Mouse (Mus musculus): Measurements from ENCODE around the gene Rhbdl1. TPM values are rescaled to one million over a fixed set of nuclear protein-coding genes. Genes with fewer than 3 reads are reported as not detected.

Rhbdl1 gene
- polyA plus RNA-seq, 1 experiment: not detected

DNA sequence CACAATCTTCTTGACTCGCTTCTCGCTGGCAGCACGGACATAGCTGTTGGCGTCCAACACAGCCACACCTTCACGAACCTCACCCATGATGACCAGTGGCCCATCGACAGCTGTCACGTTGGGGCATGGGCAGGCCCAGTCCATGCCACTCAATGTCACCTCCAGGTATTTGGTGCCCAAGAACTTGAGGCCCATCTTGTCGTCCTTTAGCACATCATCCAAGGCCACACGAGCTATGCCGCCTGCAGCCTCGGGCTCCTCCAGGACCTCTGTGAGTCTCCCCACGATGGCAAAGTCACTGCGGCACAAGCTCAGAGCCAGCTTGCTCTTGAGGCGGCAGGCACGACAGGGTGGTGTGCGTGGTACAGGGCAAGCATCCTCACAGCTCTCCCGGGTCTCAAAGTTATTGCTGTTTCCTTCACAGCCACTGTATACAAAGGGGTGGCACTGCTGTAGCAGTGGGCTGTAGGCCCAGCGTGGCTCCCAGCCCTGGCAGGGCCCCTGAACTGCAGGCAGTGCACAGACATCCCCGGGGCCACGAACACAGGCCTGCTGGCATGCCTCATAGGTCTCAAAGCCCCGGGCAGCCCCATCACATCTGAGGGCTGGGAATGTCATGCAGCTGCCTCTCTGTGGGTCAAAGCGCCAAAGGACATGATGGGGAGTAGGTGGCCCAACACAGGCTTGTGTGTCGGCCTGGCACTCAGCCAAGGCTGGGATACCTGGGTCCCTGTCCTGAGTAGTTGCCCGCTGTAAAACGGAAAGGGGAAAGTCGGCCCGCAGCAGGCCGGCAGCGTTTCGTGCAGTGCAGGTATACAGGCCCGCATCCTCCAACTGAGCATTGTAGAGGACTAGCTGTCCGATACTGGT lies 40.9 kb upstream of the Rhbdl1 start:
- no peak for TF ChIP-seq POLR2A (IDR thresholded peaks at IDR 0.05; ENCODE audit: insufficient read depth, low read length)
- no peak for TF ChIP-seq EP300 (IDR thresholded peaks at IDR 0.05; ENCODE audit: insufficient read depth, low read depth, low read length)
- TF ChIP-seq CTCF (IDR thresholded peaks at IDR 0.05; ENCODE audit: low read depth, low read length): no peak
- Histone ChIP-seq H3K4me3 (ENCODE audit: low read depth, low read length) (no peak overlapping the region), H3K27ac (ENCODE audit: insufficient read depth, low read length) (no peak overlapping the region), H3K9ac (ENCODE audit: low read depth, poor library complexity, severe bottlenecking) (no peak overlapping the region), H3K27me3 (ENCODE audit: control insufficient read depth, insufficient read depth, low read length, poor library complexity, severe bottlenecking) (no peaks in the 10 kb centered on the region), H3K36me3 (ENCODE audit: control insufficient read depth, insufficient read depth, low read length, poor library complexity, severe bottlenecking) (no peaks in the 10 kb centered on the region), H3K4me1 (ENCODE audit: control insufficient read depth, insufficient read depth, low read length) (peaks cover 11% of the 10 kb centered on the region), H3K9me3 (replicated peaks; ENCODE audit: control insufficient read depth, insufficient read depth, low read length, poor library complexity, severe bottlenecking) (no peaks in the 10 kb centered on the region)

DNA sequence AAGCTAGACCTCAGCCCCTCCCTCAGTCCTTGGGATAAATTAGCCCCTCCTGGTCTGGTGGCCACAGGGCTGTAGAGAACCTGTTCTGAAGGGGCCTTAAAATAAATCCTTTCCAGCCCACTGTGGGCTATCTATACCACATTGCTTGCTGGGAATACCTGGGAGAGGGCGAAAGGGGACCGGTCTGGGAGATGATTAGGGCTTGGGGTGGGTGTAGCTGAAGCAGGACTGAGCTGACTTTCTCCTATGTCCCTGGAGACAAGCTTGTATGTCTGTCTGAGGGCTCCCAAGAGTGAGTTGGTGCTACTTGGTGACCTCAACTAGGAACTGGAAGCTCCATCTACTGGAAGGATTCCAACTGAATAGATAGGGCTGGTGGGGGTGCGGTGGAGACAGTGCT lies 39.9 kb upstream of the Rhbdl1 start:
- H3K4me3 ChIP-seq (ENCODE audit: low read depth, low read length): no peak overlapping the region
- peaks cover 11% of the 10 kb centered on the region for H3K4me1 ChIP-seq (ENCODE audit: control insufficient read depth, insufficient read depth, low read length)

DNA sequence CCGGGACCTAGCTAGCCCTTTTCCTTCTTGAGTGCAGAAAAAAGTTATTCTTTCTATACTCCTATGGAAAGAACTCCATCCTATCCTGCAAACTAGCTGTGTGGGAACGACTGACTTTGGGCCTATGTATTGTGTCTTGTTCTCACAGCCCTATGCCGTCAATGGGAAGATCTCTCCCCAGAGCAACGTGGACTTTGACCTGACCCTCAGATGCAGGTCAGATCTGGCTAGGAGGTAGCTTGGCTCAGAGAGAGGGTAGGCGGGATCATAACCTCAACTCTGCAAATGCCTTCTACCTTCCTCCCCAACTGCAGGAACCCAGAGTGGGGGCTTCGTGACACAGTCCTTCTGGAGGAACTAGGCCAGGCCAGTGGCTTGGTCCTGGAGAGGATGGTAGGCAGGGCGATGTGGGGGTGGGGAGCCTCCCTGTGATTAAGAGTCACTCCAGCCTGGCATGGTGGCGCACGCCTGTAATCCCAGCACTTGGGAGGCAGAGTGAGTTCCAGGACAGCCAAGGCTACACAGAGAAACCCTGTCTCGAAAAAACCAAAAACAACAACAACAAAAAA lies 39.3 kb upstream of the Rhbdl1 start:
- Histone ChIP-seq H3K4me3 (ENCODE audit: low read depth, low read length) (peak overlapping the region; percentile 89), H3K27me3 (ENCODE audit: control insufficient read depth, insufficient read depth, low read length, poor library complexity, severe bottlenecking) (no peaks in the 10 kb centered on the region), H3K9me3 (replicated peaks; ENCODE audit: control insufficient read depth, insufficient read depth, low read length, poor library complexity, severe bottlenecking) (no peaks in the 10 kb centered on the region), H3K36me3 (ENCODE audit: control insufficient read depth, insufficient read depth, low read length, poor library complexity, severe bottlenecking) (no peaks in the 10 kb centered on the region), H3K27ac (ENCODE audit: insufficient read depth, low read length) (no peak overlapping the region), H3K9ac (ENCODE audit: low read depth, poor library complexity, severe bottlenecking) (peak overlapping the region; percentile 49; the same call in 1 of the 2 replicates), H3K4me1 (ENCODE audit: control insufficient read depth, insufficient read depth, low read length) (peaks cover 7% of the 10 kb centered on the region)
- no peak for TF ChIP-seq CTCF (IDR thresholded peaks at IDR 0.05; ENCODE audit: low read depth, low read length)
- TF ChIP-seq EP300 (IDR thresholded peaks at IDR 0.05; ENCODE audit: insufficient read depth, low read depth, low read length): no peak
- no peak for TF ChIP-seq POLR2A (IDR thresholded peaks at IDR 0.05; ENCODE audit: insufficient read depth, low read length)

More for the DNA sequence above, 39.9 kb upstream of the Rhbdl1 start:
- no peak for TF ChIP-seq POLR2A (IDR thresholded peaks at IDR 0.05; ENCODE audit: insufficient read depth, low read length)
- TF ChIP-seq CTCF (IDR thresholded peaks at IDR 0.05; ENCODE audit: low read depth, low read length): no peak
- TF ChIP-seq EP300 (IDR thresholded peaks at IDR 0.05; ENCODE audit: insufficient read depth, low read depth, low read length): no peak
- H3K9ac ChIP-seq (ENCODE audit: low read depth, poor library complexity, severe bottlenecking): no peak overlapping the region
- no peaks in the 10 kb centered on the region for H3K9me3 ChIP-seq (replicated peaks; ENCODE audit: control insufficient read depth, insufficient read depth, low read length, poor library complexity, severe bottlenecking)
- no peaks in the 10 kb centered on the region for H3K36me3 ChIP-seq (ENCODE audit: control insufficient read depth, insufficient read depth, low read length, poor library complexity, severe bottlenecking)
- no peaks in the 10 kb centered on the region for H3K27me3 ChIP-seq (ENCODE audit: control insufficient read depth, insufficient read depth, low read length, poor library complexity, severe bottlenecking)
- H3K27ac ChIP-seq (ENCODE audit: insufficient read depth, low read length): no peak overlapping the region

DNA sequence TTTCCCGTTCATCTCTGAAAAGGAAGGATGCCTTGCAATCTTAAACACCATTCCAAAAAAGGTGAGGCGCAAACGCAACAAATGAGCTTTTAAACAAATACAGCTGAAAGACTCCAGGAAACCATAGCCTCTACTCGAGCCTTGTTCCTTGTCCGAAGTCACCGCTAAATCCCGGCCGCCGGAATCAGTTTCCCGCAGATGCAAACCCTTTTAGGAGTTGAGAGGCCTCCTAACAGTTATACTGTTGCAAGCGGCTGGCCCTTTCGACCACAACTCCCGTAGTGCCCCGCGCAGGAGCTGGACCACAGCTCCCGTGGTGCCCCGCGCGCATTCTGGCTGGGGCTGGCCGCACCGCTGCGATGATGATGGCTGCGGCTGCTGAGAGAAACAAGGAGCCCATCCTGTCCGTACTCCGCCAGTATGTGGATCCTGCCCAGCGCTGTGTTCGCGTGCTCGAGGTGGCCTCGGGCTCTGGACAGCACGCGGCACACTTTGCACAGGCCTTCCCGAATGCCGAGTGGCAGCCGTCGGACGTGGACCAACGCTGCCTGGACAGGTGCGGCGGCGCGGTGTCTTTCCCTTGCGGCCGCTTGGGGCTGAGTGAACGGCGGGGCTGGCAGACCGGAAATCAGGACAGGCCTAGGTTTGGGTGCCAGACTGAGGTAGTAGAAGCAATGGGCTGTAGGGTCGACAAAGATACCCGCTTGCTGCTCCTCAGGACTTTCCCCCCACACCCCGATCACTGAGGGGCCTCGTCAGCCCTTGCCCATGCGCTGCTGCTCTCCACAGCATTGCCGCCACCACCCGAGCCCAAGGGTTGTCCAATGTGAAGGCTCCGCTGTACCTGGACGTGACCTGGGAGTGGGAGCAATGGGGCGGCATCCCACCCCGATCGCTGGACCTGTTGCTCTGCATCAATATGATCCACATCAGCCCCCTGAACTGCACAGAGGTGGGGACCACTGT lies 38.4 kb upstream of the Rhbdl1 start:
- peak overlapping the region; percentile 54; the same call in 1 of the 2 replicates for H3K27ac ChIP-seq (ENCODE audit: insufficient read depth, low read length)
- H3K4me3 ChIP-seq (ENCODE audit: low read depth, low read length): peak overlapping the region; percentile 89
- H3K9me3 ChIP-seq (replicated peaks; ENCODE audit: control insufficient read depth, insufficient read depth, low read length, poor library complexity, severe bottlenecking): no peaks in the 10 kb centered on the region
- peaks cover 3% of the 10 kb centered on the region for H3K4me1 ChIP-seq (ENCODE audit: control insufficient read depth, insufficient read depth, low read length)
- peak overlapping the region; percentile 49 for H3K9ac ChIP-seq (ENCODE audit: low read depth, poor library complexity, severe bottlenecking)
- no peaks in the 10 kb centered on the region for H3K27me3 ChIP-seq (ENCODE audit: control insufficient read depth, insufficient read depth, low read length, poor library complexity, severe bottlenecking)
- H3K36me3 ChIP-seq (ENCODE audit: control insufficient read depth, insufficient read depth, low read length, poor library complexity, severe bottlenecking): no peaks in the 10 kb centered on the region
- TF ChIP-seq CTCF (IDR thresholded peaks at IDR 0.05; ENCODE audit: low read depth, low read length) (no peak), POLR2A (IDR thresholded peaks at IDR 0.05; ENCODE audit: insufficient read depth, low read length) (peak; percentile 90)

DNA sequence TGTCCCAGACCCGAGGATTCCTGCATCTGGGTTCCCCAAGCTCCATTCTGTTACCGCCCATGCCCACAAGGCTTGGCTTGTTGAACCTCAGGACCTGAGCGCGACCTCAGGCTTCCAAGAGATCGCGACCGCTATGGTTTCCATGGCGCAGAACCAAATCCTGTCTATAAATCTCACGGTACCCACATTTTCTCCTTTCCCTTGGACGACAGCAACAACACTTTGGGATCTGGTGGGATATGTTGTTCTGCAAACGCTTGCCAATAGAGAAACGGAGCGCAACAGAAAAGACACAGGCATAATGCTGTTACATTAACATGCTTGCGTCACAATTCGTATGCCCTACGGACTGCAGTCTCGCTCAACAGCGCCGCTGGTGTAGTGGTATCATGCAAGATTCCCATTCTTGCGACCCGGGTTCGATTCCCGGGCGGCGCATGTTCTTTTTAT lies 37.7 kb upstream of the Rhbdl1 start, which contains the start of gene Mettl26:
Mettl26 (plus strand) TSS at position 354 of the 450 bp plus-strand sequence.
- H3K36me3 ChIP-seq (ENCODE audit: control insufficient read depth, insufficient read depth, low read length, poor library complexity, severe bottlenecking): no peaks in the 10 kb centered on the region
- H3K9ac ChIP-seq (ENCODE audit: low read depth, poor library complexity, severe bottlenecking): peak within 1 kb of the TSS; percentile 49
- peak within 1 kb of the TSS; percentile 89 for H3K4me3 ChIP-seq (ENCODE audit: low read depth, low read length)
- TF ChIP-seq POLR2A (IDR thresholded peaks at IDR 0.05; ENCODE audit: insufficient read depth, low read length) (no peak), CTCF (IDR thresholded peaks at IDR 0.05; ENCODE audit: low read depth, low read length) (no peak), EP300 (IDR thresholded peaks at IDR 0.05; ENCODE audit: insufficient read depth, low read depth, low read length) (no peak)
- H3K27me3 ChIP-seq (ENCODE audit: control insufficient read depth, insufficient read depth, low read length, poor library complexity, severe bottlenecking): no peaks in the 10 kb centered on the region
- peak within 1 kb of the TSS; percentile 54 for H3K27ac ChIP-seq (ENCODE audit: insufficient read depth, low read length)
- H3K4me1 ChIP-seq (ENCODE audit: control insufficient read depth, insufficient read depth, low read length): peaks cover 3% of the 10 kb centered on the region
- H3K9me3 ChIP-seq (replicated peaks; ENCODE audit: control insufficient read depth, insufficient read depth, low read length, poor library complexity, severe bottlenecking): no peaks in the 10 kb centered on the region

Data from ES-Bruce4 (cell line).